In the genomic region with DNA sequence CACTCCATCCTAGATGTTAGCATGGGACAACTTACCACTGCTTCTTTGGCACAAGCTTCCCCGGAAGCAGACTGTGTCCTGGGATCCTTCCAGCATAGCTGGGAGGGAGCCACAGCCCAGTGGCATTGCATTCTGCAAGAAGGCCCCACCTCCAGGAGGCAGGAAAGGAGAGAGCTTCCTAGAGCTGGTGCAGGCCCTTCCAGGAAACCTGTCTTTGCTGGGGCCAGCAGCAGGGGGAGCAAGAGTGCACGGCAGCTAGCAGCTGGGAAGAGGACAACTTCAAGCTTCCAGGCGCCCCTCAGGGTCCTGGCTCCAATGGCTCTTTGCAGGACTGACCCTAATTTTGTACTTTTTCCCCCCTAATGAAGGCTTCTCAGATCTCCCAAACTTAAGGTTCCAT, we compare ENCODE assay signal across 9 mouse cellular contexts.
A peak's percentile ranks its signal among the peaks of the same experiment; 100 is the strongest.
DNase-seq lines count a peak whose midpoint lies in the region; ATAC-seq and TF ChIP-seq lines count a peak whose summit lies in the region.
"Had no signal": no experiment of that assay in that cellular context is flagged by ENCODE, and none has a peak within 500 bp of the region (broad histone marks: within the 10 kb centered on the region; RNA-seq: fewer than 3 reads in every experiment).

No protein-coding gene starts in this region.

- no peaks in the 10 kb centered on the region for H3K4me1 ChIP-seq in heart, postnatal 0 days (ENCODE audit: control insufficient read depth, insufficient read depth)
- no peaks in the 10 kb centered on the region for H3K4me1 ChIP-seq in thymus, adult 2 months (replicated peaks; ENCODE audit: control insufficient read depth, insufficient read depth, low read length)
- H3K4me1 ChIP-seq: neural tube, embryonic 13.5 days had no signal

- 21% methylated on average over 3 of the region's 3 CpGs for WGBS in heart, postnatal 0 days
- 47% methylated on average over 3 of the region's 3 CpGs for WGBS in thymus, adult 2 months

- H3K27me3 ChIP-seq in heart, postnatal 0 days (ENCODE audit: control insufficient read depth, insufficient read depth, low read length): no peaks in the 10 kb centered on the region
- no peaks in the 10 kb centered on the region for H3K27me3 ChIP-seq in thymus, adult 2 months (ENCODE audit: control insufficient read depth, insufficient read depth, low read length)
- H3K27me3 ChIP-seq: neural tube, embryonic 13.5 days had no signal

- ATAC-seq in heart, postnatal 0 days (ENCODE audit: insufficient read depth, low read depth): no peak

- H3K4me2 ChIP-seq in heart, postnatal 0 days (ENCODE audit: low read depth, low read length): no peak overlapping the region
- H3K4me2 ChIP-seq: neural tube, embryonic 13.5 days had no signal

- no peak for TF ChIP-seq POLR2A in thymus, adult 2 months (IDR thresholded peaks at IDR 0.05; ENCODE audit: control insufficient read depth, extremely low read depth, insufficient read depth, low read length, poor library complexity)

- peak; percentile 44 for TF ChIP-seq CTCF in heart, postnatal 0 days (IDR thresholded peaks at IDR 0.05; ENCODE audit: low read depth)
- no peak for TF ChIP-seq CTCF in thymus, adult 2 months (IDR thresholded peaks at IDR 0.05; ENCODE audit: borderline replicate concordance, control insufficient read depth, extremely low read depth, insufficient read depth, low read length, poor library complexity)

- no peak overlapping the region for H3K9ac ChIP-seq in heart, postnatal 0 days (replicated peaks; ENCODE audit: low read depth, low read length)
- H3K9ac ChIP-seq: neural tube, embryonic 13.5 days had no signal

- H3K4me3 ChIP-seq in heart, postnatal 0 days (ENCODE audit: low read depth, low read length): no peak overlapping the region
- no peak overlapping the region for H3K4me3 ChIP-seq in thymus, adult 2 months (ENCODE audit: control insufficient read depth, insufficient read depth, low read length)
- H3K4me3 ChIP-seq: neural tube, embryonic 13.5 days had no signal

- TF ChIP-seq EP300 in heart, postnatal 0 days (IDR thresholded peaks at IDR 0.05; ENCODE audit: low read depth): no peak

- no peaks in the 10 kb centered on the region for H3K36me3 ChIP-seq in heart, postnatal 0 days (replicated peaks; ENCODE audit: control insufficient read depth, insufficient read depth, low read length)
- no peaks in the 10 kb centered on the region for H3K36me3 ChIP-seq in thymus, adult 2 months (ENCODE audit: control insufficient read depth, insufficient read depth, low read length)
- H3K36me3 ChIP-seq: neural tube, embryonic 13.5 days had no signal

- peak; percentile 15 for DNase-seq in heart, postnatal 0 days (ENCODE audit: low spot score)
- no peak for DNase-seq in heart, adult 9 months (ENCODE audit: low spot score in 2 of 2)
- DNase-seq in thymus, adult 2 months: peak; percentile 22
- no peak for DNase-seq in thymus, adult 18-20 months
- peak; percentile 54 for DNase-seq in embryo, embryonic 9.5 days (ENCODE audit: extremely low spot score)
- DNase-seq in lung, adult 18-20 months: peak; percentile 12 to 18
- peak; percentile 3 for DNase-seq in thymus, postnatal 25 days
- no peak for DNase-seq in spleen, adult 12 weeks (ENCODE audit: low spot score)

- H3K9me3 ChIP-seq in heart, postnatal 0 days (replicated peaks; ENCODE audit: control insufficient read depth, low read length): no peaks in the 10 kb centered on the region

- no peak overlapping the region for H3K27ac ChIP-seq in heart, postnatal 0 days (ENCODE audit: low read depth)
- no peak overlapping the region for H3K27ac ChIP-seq in thymus, adult 2 months (ENCODE audit: control insufficient read depth, insufficient read depth, low read length)
- H3K27ac ChIP-seq: neural tube, embryonic 13.5 days had no signal

Comparison
In these comparisons a context has a peak if more than half of its experiments do, and no peak if none do; other contexts are left out.
1. DNase-seq: peak in heart, postnatal 0 days (single experiment), thymus, adult 2 months (single experiment), embryo, embryonic 9.5 days (single experiment), lung, adult 18-20 months (2 of 2) and thymus, postnatal 25 days (single experiment); none in heart, adult 9 months (0 of 2), thymus, adult 18-20 months (0 of 2) and spleen, adult 12 weeks (single experiment).